Mouse (Mus musculus): ENCODE results near the gene Exoc4. TPM values are rescaled to one million over a fixed set of nuclear protein-coding genes. Genes with fewer than 3 reads are reported as not detected.

The Exoc4 gene
- polyA plus RNA-seq, 1 experiment from 2014 or later, result 5.0 TPM

- Histone ChIP-seq H3K9me3 (ENCODE audit: low read length) (no peaks in the 10 kb centered on the region), H3K4me2 (ENCODE audit: low read depth, low read length) (no peak overlapping the region), H3K27ac (ENCODE audit: low read depth) (no peak overlapping the region), H3K36me3 (replicated peaks; ENCODE audit: insufficient read depth, low read length) (no peaks in the 10 kb centered on the region), H3K4me1 (ENCODE audit: insufficient read depth) (no peaks in the 10 kb centered on the region), H3K27me3 (ENCODE audit: insufficient read depth, low read length) (no peaks in the 10 kb centered on the region), H3K9ac (replicated peaks) (no peak overlapping the region), H3K4me3 (ENCODE audit: low read depth, low read length) (no peak overlapping the region)
- ATAC-seq (no peak), DNase-seq (no peak)
- TF ChIP-seq EP300 (IDR thresholded peaks at IDR 0.05; ENCODE audit: low read depth), result no peak
- no peak for TF ChIP-seq CTCF (IDR thresholded peaks at IDR 0.05; ENCODE audit: low read depth)
Observed at GRCm38 (mm10) chr6:33497348-33497747, 248.5 kb downstream of the Exoc4 start.

GRCm38 (mm10) chr6:33502388-33502787, 253.5 kb downstream of the Exoc4 start:
- Histone ChIP-seq H3K27ac (ENCODE audit: low read depth) (no peak overlapping the region), H3K27me3 (ENCODE audit: insufficient read depth, low read length) (no peaks in the 10 kb centered on the region), H3K4me2 (ENCODE audit: low read depth, low read length) (no peak overlapping the region), H3K9ac (replicated peaks) (no peak overlapping the region), H3K4me3 (ENCODE audit: low read depth, low read length) (no peak overlapping the region), H3K36me3 (replicated peaks; ENCODE audit: insufficient read depth, low read length) (no peaks in the 10 kb centered on the region), H3K4me1 (ENCODE audit: insufficient read depth) (no peaks in the 10 kb centered on the region), H3K9me3 (ENCODE audit: low read length) (no peaks in the 10 kb centered on the region)
- ATAC-seq (no peak), DNase-seq (no peak)
- TF ChIP-seq CTCF (IDR thresholded peaks at IDR 0.05; ENCODE audit: low read depth) (no peak), EP300 (IDR thresholded peaks at IDR 0.05; ENCODE audit: low read depth) (no peak)
- WGBS (ENCODE audit: insufficient replicate concordance), result 81% methylated on average over 4 of the region's 4 CpGs

- no peak for ATAC-seq
- H3K9me3 ChIP-seq (ENCODE audit: low read length), result no peaks in the 10 kb centered on the region
- no peak overlapping the region for H3K4me2 ChIP-seq (ENCODE audit: low read depth, low read length)
- H3K36me3 ChIP-seq (replicated peaks; ENCODE audit: insufficient read depth, low read length), result no peaks in the 10 kb centered on the region
- H3K4me1 ChIP-seq (ENCODE audit: insufficient read depth), result no peaks in the 10 kb centered on the region
- 60% methylated on average over 3 of the region's 3 CpGs for WGBS (ENCODE audit: insufficient replicate concordance)
- no peak for DNase-seq
- no peak overlapping the region for H3K9ac ChIP-seq (replicated peaks)
- H3K27ac ChIP-seq (ENCODE audit: low read depth), result no peak overlapping the region
- no peak overlapping the region for H3K4me3 ChIP-seq (ENCODE audit: low read depth, low read length)
- TF ChIP-seq CTCF (IDR thresholded peaks at IDR 0.05; ENCODE audit: low read depth), result no peak
- no peak for TF ChIP-seq EP300 (IDR thresholded peaks at IDR 0.05; ENCODE audit: low read depth)
- no peaks in the 10 kb centered on the region for H3K27me3 ChIP-seq (ENCODE audit: insufficient read depth, low read length)
Observed at GRCm38 (mm10) chr6:33503381-33503780, 254.5 kb downstream of the Exoc4 start.

GRCm38 (mm10) chr6:33507134-33507533, 258.2 kb downstream of the Exoc4 start:
- DNase-seq (no peak), ATAC-seq (no peak)
- Histone ChIP-seq H3K4me3 (ENCODE audit: low read depth, low read length) (no peak overlapping the region), H3K4me2 (ENCODE audit: low read depth, low read length) (no peak overlapping the region), H3K36me3 (replicated peaks; ENCODE audit: insufficient read depth, low read length) (no peaks in the 10 kb centered on the region), H3K9me3 (ENCODE audit: low read length) (no peaks in the 10 kb centered on the region), H3K4me1 (ENCODE audit: insufficient read depth) (no peaks in the 10 kb centered on the region), H3K9ac (replicated peaks) (no peak overlapping the region), H3K27ac (ENCODE audit: low read depth) (no peak overlapping the region), H3K27me3 (ENCODE audit: insufficient read depth, low read length) (no peaks in the 10 kb centered on the region)
- TF ChIP-seq CTCF (IDR thresholded peaks at IDR 0.05; ENCODE audit: low read depth) (no peak), EP300 (IDR thresholded peaks at IDR 0.05; ENCODE audit: low read depth) (no peak)

GRCm38 (mm10) chr6:33515391-33515790, 266.5 kb downstream of the Exoc4 start:
- DNase-seq, result no peak
- no peaks in the 10 kb centered on the region for H3K9me3 ChIP-seq (ENCODE audit: low read length)
- no peak overlapping the region for H3K4me3 ChIP-seq (ENCODE audit: low read depth, low read length)
- no peak overlapping the region for H3K9ac ChIP-seq (replicated peaks)
- H3K4me2 ChIP-seq (ENCODE audit: low read depth, low read length), result no peak overlapping the region
- TF ChIP-seq EP300 (IDR thresholded peaks at IDR 0.05; ENCODE audit: low read depth) (no peak), CTCF (IDR thresholded peaks at IDR 0.05; ENCODE audit: low read depth) (no peak)
- no peak overlapping the region for H3K27ac ChIP-seq (ENCODE audit: low read depth)
- no peaks in the 10 kb centered on the region for H3K4me1 ChIP-seq (ENCODE audit: insufficient read depth)
- no peak for ATAC-seq
- H3K36me3 ChIP-seq (replicated peaks; ENCODE audit: insufficient read depth, low read length), result no peaks in the 10 kb centered on the region
- no peaks in the 10 kb centered on the region for H3K27me3 ChIP-seq (ENCODE audit: insufficient read depth, low read length)
- 43% methylated on average over 4 of the region's 4 CpGs for WGBS (ENCODE audit: insufficient replicate concordance)

- Histone ChIP-seq H3K4me1 (ENCODE audit: insufficient read depth) (no peaks in the 10 kb centered on the region), H3K4me3 (ENCODE audit: low read depth, low read length) (no peak overlapping the region), H3K36me3 (replicated peaks; ENCODE audit: insufficient read depth, low read length) (no peaks in the 10 kb centered on the region), H3K27me3 (ENCODE audit: insufficient read depth, low read length) (no peaks in the 10 kb centered on the region), H3K4me2 (ENCODE audit: low read depth, low read length) (no peak overlapping the region), H3K27ac (ENCODE audit: low read depth) (no peak overlapping the region), H3K9me3 (ENCODE audit: low read length) (no peaks in the 10 kb centered on the region), H3K9ac (replicated peaks) (no peak overlapping the region)
- TF ChIP-seq EP300 (IDR thresholded peaks at IDR 0.05; ENCODE audit: low read depth) (no peak), CTCF (IDR thresholded peaks at IDR 0.05; ENCODE audit: low read depth) (no peak)
- 87% methylated on average over 6 of the region's 6 CpGs for WGBS (ENCODE audit: insufficient replicate concordance)
- DNase-seq, result no peak
- no peak for ATAC-seq
Observed at GRCm38 (mm10) chr6:33516798-33517197, 267.9 kb downstream of the Exoc4 start.

GRCm38 (mm10) chr6:33517890-33518410, 269.1 kb downstream of the Exoc4 start:
- H3K9me3 ChIP-seq (ENCODE audit: low read length), result no peaks in the 10 kb centered on the region
- no peaks in the 10 kb centered on the region for H3K4me1 ChIP-seq (ENCODE audit: insufficient read depth)
- no peak for DNase-seq
- no peak overlapping the region for H3K27ac ChIP-seq (ENCODE audit: low read depth)
- ATAC-seq, result no peak
- H3K9ac ChIP-seq (replicated peaks), result no peak overlapping the region
- no peaks in the 10 kb centered on the region for H3K27me3 ChIP-seq (ENCODE audit: insufficient read depth, low read length)
- no peak overlapping the region for H3K4me3 ChIP-seq (ENCODE audit: low read depth, low read length)
- no peak overlapping the region for H3K4me2 ChIP-seq (ENCODE audit: low read depth, low read length)
- no peaks in the 10 kb centered on the region for H3K36me3 ChIP-seq (replicated peaks; ENCODE audit: insufficient read depth, low read length)
- WGBS (ENCODE audit: insufficient replicate concordance), result 45% methylated on average over 5 of the region's 5 CpGs
- TF ChIP-seq EP300 (IDR thresholded peaks at IDR 0.05; ENCODE audit: low read depth) (no peak), CTCF (IDR thresholded peaks at IDR 0.05; ENCODE audit: low read depth) (no peak)
